Mouse (Mus musculus) midbrain, postnatal 0 days (tissue): ENCODE results near the gene Lpar1. TPM values are rescaled to one million over a fixed set of nuclear protein-coding genes. Genes with fewer than 3 reads are reported as not detected.
"Not testable (repeated sequence)": the region's sequence is repeated elsewhere in the genome, so short reads cannot be mapped to it uniquely, and the experiment has no call there.

ENCODE experiments used
- ATAC-seq: fragments of 200-750 bp; cut with Nextera tagmentation; 2 replicates; pipeline ENCODE4 v1.8.0; 2017; ENCODE audit warnings: moderate number of reproducible peaks, mild to moderate bottlenecking, moderate TSS enrichment, moderate library complexity; ENCODE audit not compliant: low FRiP score
- DNase-seq: peaks from one replicate; pipeline ENCODE4 v3.0.0-alpha.2; 2015; ENCODE audit warnings: low spot score
- H3K27ac ChIP-seq: fragments of 300-500 bp; sonication (generic); 2 replicates; pipeline ENCODE4 v1.5.1; 2014; ENCODE audit warnings: low read depth, mild to moderate bottlenecking, low read length, mixed read lengths
- H3K27me3 ChIP-seq: fragments of 300-500 bp; sonication (generic); 2 replicates; pipeline ENCODE4 v1.6.1; 2014; ENCODE audit warnings: low read length, control low read depth, mixed read lengths; ENCODE audit not compliant: insufficient read depth
- H3K36me3 ChIP-seq: fragments of 300-500 bp; sonication (generic); 2 replicates; pipeline ENCODE4 v1.6.1; 2014; ENCODE audit warnings: low read length, control low read depth, mixed read lengths; ENCODE audit not compliant: insufficient read depth
- H3K4me1 ChIP-seq: fragments of 300-500 bp; sonication (generic); 2 replicates; pipeline ENCODE4 v1.6.1; 2014; ENCODE audit warnings: mild to moderate bottlenecking, control low read depth, antibody characterized with exemption, low read length, mixed read lengths; ENCODE audit not compliant: insufficient read depth
- H3K4me2 ChIP-seq: fragments of 300-500 bp; sonication (generic); 2 replicates; pipeline ENCODE4 v1.6.1; 2014; ENCODE audit warnings: low read depth, mild to moderate bottlenecking, low read length, mixed read lengths; ENCODE audit not compliant: poor library complexity, severe bottlenecking
- H3K4me3 ChIP-seq: fragments of 300-500 bp; sonication (generic); 2 replicates; pipeline ENCODE4 v1.5.1; 2014; ENCODE audit warnings: low read depth, mild to moderate bottlenecking, low read length, moderate library complexity
- H3K9ac ChIP-seq: fragments of 300-500 bp; sonication (generic); replicated peaks from 2 replicates; pipeline ENCODE4 v1.6.1; 2014; ENCODE audit warnings: mild to moderate bottlenecking, low read length, moderate library complexity, mixed read lengths; ENCODE audit not compliant: poor library complexity, severe bottlenecking
- H3K9me3 ChIP-seq: fragments of 300-500 bp; sonication (generic); 2 replicates; pipeline ENCODE4 v1.6.1; 2016; ENCODE audit warnings: low read length, control low read depth
- CTCF ChIP-seq: IDR thresholded peaks from 2 replicates; pipeline ENCODE4 v1.5.1; 2016; ENCODE audit warnings: antibody characterized with exemption, mild to moderate bottlenecking
- WGBS: fragments of 180-500 bp; shearing (Covaris S2); extraction: QIAGEN DNeasy Blood & Tissue Kit; methylation state at CpG from one replicate; pipeline ENCODE4 v1.1.7; 2014; 5-methylcytosine and 5-hydroxymethylcytosine counted together
- polyA plus RNA-seq: library from polyadenylated mRNA; unstranded; fragments of >200 nt; fragmentation: Nextera tagmentation; extraction: Ambion mirVana; gene quantifications from 2 replicates; pipeline ENCODE4 v1.2.1, GENCODE M21; 2015
- total RNA-seq: library from RNA; depleted of rRNA; stranded (reverse); fragments of >200 nt; gene quantifications from 2 replicates; pipeline ENCODE4 v1.2.3, GENCODE M21; 2014

Lpar1 gene
- total and polyA plus RNA-seq, 2 experiments from 2014 or later = 19.1 to 28.7 TPM

GRCm38 (mm10) chr4:58551820-58552219 is 1.9 kb downstream of the Lpar1 start:
- peaks cover 4% of the 10 kb centered on the region; the same call in 1 of the 2 replicates for H3K4me1 ChIP-seq
- peak; percentile 46 for DNase-seq
- H3K9me3 ChIP-seq = no peaks in the 10 kb centered on the region
- no peak overlapping the region for H3K27ac ChIP-seq
- H3K9ac ChIP-seq = no peak overlapping the region
- ATAC-seq = no peak
- 4% methylated on average over 4 of the region's 4 CpGs for WGBS
- peak overlapping the region; percentile 80 for H3K4me3 ChIP-seq
- no peak overlapping the region for H3K4me2 ChIP-seq
- H3K27me3 ChIP-seq = no peaks in the 10 kb centered on the region; the same call in 1 of the 2 replicates
- H3K36me3 ChIP-seq = no peaks in the 10 kb centered on the region
- peak; percentile 74 for TF ChIP-seq CTCF

DNA sequence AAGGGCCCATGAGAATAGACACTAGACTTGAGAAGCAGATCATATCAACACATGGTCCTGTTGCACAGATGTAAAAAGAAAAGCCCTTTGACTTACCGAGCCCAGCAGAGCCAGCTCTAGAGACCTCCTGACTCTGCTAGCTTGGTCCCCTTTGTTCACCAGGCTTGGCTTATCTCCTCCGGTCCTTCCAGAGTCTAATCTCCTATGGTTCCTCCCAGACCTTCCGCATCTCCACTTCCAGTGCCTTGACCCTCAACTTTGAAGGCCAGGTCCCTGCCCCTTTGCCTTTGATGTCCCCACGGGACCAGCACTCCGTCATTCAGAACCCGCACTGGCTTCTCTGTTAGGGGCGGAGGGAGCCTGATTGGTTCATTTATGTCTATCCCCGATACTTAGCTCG is 6.0 kb downstream of the Lpar1 start:
- no peaks in the 10 kb centered on the region for H3K36me3 ChIP-seq
- no peak overlapping the region for H3K27ac ChIP-seq
- no peaks in the 10 kb centered on the region for H3K9me3 ChIP-seq
- no peak overlapping the region for H3K4me3 ChIP-seq
- no peaks in the 10 kb centered on the region for H3K4me1 ChIP-seq
- WGBS = 76% methylated on average over 9 of the region's 9 CpGs
- H3K27me3 ChIP-seq = no peaks in the 10 kb centered on the region
- no peak for TF ChIP-seq CTCF
- ATAC-seq (no peak), DNase-seq (no peak)
- H3K4me2 ChIP-seq = no peak overlapping the region
- no peak overlapping the region for H3K9ac ChIP-seq

DNA sequence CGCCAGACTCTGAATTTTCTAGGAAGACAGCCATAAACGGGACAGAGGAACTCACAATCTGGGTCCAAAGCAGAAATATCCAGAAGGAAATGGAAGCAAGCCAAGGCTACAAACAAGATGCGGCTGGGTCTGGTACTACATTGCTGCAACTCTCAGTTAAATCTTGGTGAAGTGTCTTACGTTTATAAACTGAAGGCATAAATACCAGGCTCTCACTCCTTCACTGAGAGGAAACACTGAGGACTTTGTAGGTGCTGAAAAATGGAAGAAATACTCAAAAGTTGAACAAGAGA is 6.5 kb downstream of the Lpar1 start:
- no peak overlapping the region for H3K9ac ChIP-seq
- no peaks in the 10 kb centered on the region for H3K9me3 ChIP-seq
- no peaks in the 10 kb centered on the region for H3K27me3 ChIP-seq
- 78% methylated on average over 4 of the region's 4 CpGs for WGBS
- TF ChIP-seq CTCF = no peak
- ATAC-seq (no peak), DNase-seq (no peak)
- H3K4me3 ChIP-seq = no peak overlapping the region
- no peak overlapping the region for H3K4me2 ChIP-seq
- no peak overlapping the region for H3K27ac ChIP-seq
- H3K4me1 ChIP-seq = no peaks in the 10 kb centered on the region
- no peaks in the 10 kb centered on the region for H3K36me3 ChIP-seq

DNA sequence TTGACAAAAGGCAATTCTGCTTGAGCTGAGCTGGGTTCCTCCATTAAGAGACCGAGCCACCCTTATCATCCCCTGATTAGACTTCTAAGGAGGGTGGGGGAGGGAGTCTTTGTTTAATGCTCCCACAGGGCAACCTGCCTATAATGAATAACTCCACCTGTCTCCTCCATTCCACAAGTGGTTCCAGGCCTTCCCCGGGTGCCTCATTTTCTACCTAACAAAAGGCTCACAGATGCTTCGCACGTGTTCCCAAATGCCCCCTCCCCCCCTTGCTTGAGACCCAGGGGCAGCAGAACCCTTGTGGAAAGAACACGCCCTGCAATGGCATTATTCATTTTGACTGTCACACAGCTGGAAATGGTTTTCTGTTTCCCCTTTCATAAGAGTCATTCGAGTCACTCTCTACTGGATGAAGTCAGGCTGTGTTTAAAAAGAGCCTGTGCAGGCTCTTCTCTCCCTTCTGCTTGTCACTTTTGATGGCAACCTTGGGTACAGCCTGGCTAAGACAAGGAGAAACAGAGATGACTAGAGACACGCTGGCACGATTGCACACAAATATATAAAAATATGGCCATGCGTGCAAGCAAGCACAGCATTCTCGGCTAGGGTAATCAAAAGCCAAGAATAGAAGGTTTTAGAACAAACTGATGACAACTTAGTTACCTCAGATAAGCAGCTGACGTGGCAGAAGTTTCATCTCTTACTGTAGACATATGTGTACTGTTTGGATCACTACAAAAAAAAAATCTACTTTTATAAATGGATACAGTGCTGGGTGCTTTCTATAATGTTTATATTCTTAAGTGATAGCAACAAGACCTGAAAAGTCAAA is 7.0 kb downstream of the Lpar1 start:
- DNase-seq (no peak), ATAC-seq (no peak)
- H3K4me2 ChIP-seq = no peak overlapping the region
- 57% methylated on average over 11 of the region's 11 CpGs for WGBS
- no peaks in the 10 kb centered on the region for H3K9me3 ChIP-seq
- no peak overlapping the region for H3K4me3 ChIP-seq
- no peak for TF ChIP-seq CTCF
- H3K4me1 ChIP-seq = no peaks in the 10 kb centered on the region
- no peaks in the 10 kb centered on the region for H3K27me3 ChIP-seq
- H3K36me3 ChIP-seq = no peaks in the 10 kb centered on the region
- no peak overlapping the region for H3K27ac ChIP-seq
- no peak overlapping the region for H3K9ac ChIP-seq

- WGBS = 62% methylated on average over 9 of the region's 9 CpGs
- DNase-seq = no peak
- TF ChIP-seq CTCF = no peak
These were observed 7.7 kb downstream of the Lpar1 start for GRCm38 (mm10) chr4:58545888-58546432.

GRCm38 (mm10) chr4:58543171-58543570 is 10.5 kb downstream of the Lpar1 start:
- Histone ChIP-seq H3K4me1 (no peaks in the 10 kb centered on the region), H3K9me3 (no peaks in the 10 kb centered on the region), H3K9ac (no peak overlapping the region), H3K27ac (no peak overlapping the region), H3K4me3 (no peak overlapping the region), H3K27me3 (no peaks in the 10 kb centered on the region), H3K4me2 (no peak overlapping the region), H3K36me3 (no peaks in the 10 kb centered on the region)
- DNase-seq (no peak), ATAC-seq (no peak)
- WGBS = 93% methylated on average over 3 of the region's 3 CpGs
- no peak for TF ChIP-seq CTCF

More at GRCm38 (mm10) chr4:58545888-58546432, 7.7 kb downstream of the Lpar1 start:
- no peak for ATAC-seq
- Histone ChIP-seq H3K4me2 (no peak overlapping the region), H3K9me3 (no peaks in the 10 kb centered on the region), H3K27ac (no peak overlapping the region), H3K27me3 (no peaks in the 10 kb centered on the region), H3K4me3 (no peak overlapping the region), H3K9ac (no peak overlapping the region), H3K36me3 (no peaks in the 10 kb centered on the region), H3K4me1 (no peaks in the 10 kb centered on the region)

DNA sequence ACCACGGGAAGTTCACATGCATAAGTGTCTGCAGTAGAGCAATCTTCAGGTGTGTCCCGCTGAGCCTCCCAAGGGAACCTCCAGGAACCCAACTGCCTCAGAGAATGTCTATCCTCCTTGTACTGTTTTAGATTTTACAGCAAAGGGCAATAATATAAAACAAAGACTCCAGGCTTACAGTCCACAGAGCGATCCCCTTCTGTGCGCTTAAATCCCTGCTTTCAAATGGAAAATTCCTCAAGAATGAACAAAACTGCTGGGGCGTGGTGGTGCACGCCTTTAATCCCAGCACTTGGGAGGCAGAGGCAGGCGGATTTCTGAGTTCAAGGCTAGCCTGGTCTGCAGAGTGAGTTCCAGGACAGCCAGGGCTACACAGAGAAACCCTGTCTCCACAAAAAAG is 11.0 kb downstream of the Lpar1 start:
- not testable (repeated sequence) for H3K4me1 ChIP-seq, H3K9me3 ChIP-seq, H3K9ac ChIP-seq, ATAC-seq, DNase-seq, H3K27ac ChIP-seq, H3K36me3 ChIP-seq, H3K4me2 ChIP-seq, H3K27me3 ChIP-seq, H3K4me3 ChIP-seq
- 88% methylated on average over 7 of the region's 7 CpGs for WGBS
